Mouse (Mus musculus): ENCODE measurements around the gene Dusp8. TPM values are rescaled to one million over a fixed set of nuclear protein-coding genes. Genes with fewer than 3 reads are reported as not detected.

Gene Dusp8
- polyA plus RNA-seq, 2 experiments: 3.5 to 4.1 TPM

GRCm38 (mm10) chr7:142060185-142060930, 35.3 kb downstream of the Dusp8 start:
- ATAC-seq (ENCODE audit: low FRiP score, low read depth) (peak; percentile 38), DNase-seq (ENCODE audit: low spot score) (no peak)
- no peaks in the 10 kb centered on the region for H3K9me3 ChIP-seq (ENCODE audit: control insufficient read depth, low read length)
- under 1% methylated on average over 47 of the region's 66 CpGs for WGBS
- H3K27ac ChIP-seq (replicated peaks; ENCODE audit: low read depth, low read length): peak overlapping the region; percentile 77
- no peaks in the 10 kb centered on the region; the same call in 1 of the 2 replicates for H3K36me3 ChIP-seq (ENCODE audit: control insufficient read depth, insufficient read depth, low read length)
- peaks cover 15% of the 10 kb centered on the region for H3K4me1 ChIP-seq (ENCODE audit: control insufficient read depth, insufficient read depth, low read length)
- no peaks in the 10 kb centered on the region for H3K27me3 ChIP-seq (ENCODE audit: control insufficient read depth, insufficient read depth, low read length)
- TF ChIP-seq POLR2A (IDR thresholded peaks at IDR 0.05; ENCODE audit: borderline replicate concordance, extremely low read depth, insufficient read depth, insufficient read length): no peak
- peak overlapping the region; percentile 90 for H3K4me2 ChIP-seq (replicated peaks; ENCODE audit: low read depth, low read length, severe bottlenecking)
- H3K4me3 ChIP-seq (replicated peaks; ENCODE audit: low read length): peak overlapping the region; percentile 94
- H3K9ac ChIP-seq (ENCODE audit: low read depth, low read length, severe bottlenecking): peak overlapping the region; percentile 93

GRCm38 (mm10) chr7:142059024-142059423, 36.6 kb downstream of the Dusp8 start:
- no peak for TF ChIP-seq POLR2A (IDR thresholded peaks at IDR 0.05; ENCODE audit: borderline replicate concordance, extremely low read depth, insufficient read depth, insufficient read length)
- Histone ChIP-seq H3K27me3 (ENCODE audit: control insufficient read depth, insufficient read depth, low read length) (no peaks in the 10 kb centered on the region), H3K27ac (replicated peaks; ENCODE audit: low read depth, low read length) (no peak overlapping the region), H3K4me3 (replicated peaks; ENCODE audit: low read length) (no peak overlapping the region), H3K4me2 (replicated peaks; ENCODE audit: low read depth, low read length, severe bottlenecking) (no peak overlapping the region), H3K36me3 (ENCODE audit: control insufficient read depth, insufficient read depth, low read length) (peaks cover 6% of the 10 kb centered on the region; the same call in 1 of the 2 replicates), H3K4me1 (ENCODE audit: control insufficient read depth, insufficient read depth, low read length) (peaks cover 15% of the 10 kb centered on the region), H3K9ac (ENCODE audit: low read depth, low read length, severe bottlenecking) (peak overlapping the region; percentile 4; the same call in 1 of the 2 replicates), H3K9me3 (ENCODE audit: control insufficient read depth, low read length) (no peaks in the 10 kb centered on the region)
- ATAC-seq (ENCODE audit: low FRiP score, low read depth): no peak
- DNase-seq (ENCODE audit: low spot score): peak; percentile 12
- WGBS: 68% methylated on average over 2 of the region's 2 CpGs

- Histone ChIP-seq H3K27ac (replicated peaks; ENCODE audit: low read depth, low read length) (no peak overlapping the region), H3K4me3 (replicated peaks; ENCODE audit: low read length) (no peak overlapping the region), H3K9ac (ENCODE audit: low read depth, low read length, severe bottlenecking) (no peak overlapping the region; the same call in 1 of the 2 replicates), H3K4me2 (replicated peaks; ENCODE audit: low read depth, low read length, severe bottlenecking) (no peak overlapping the region), H3K27me3 (ENCODE audit: control insufficient read depth, insufficient read depth, low read length) (no peaks in the 10 kb centered on the region), H3K36me3 (ENCODE audit: control insufficient read depth, insufficient read depth, low read length) (peaks cover 9% of the 10 kb centered on the region), H3K9me3 (ENCODE audit: control insufficient read depth, low read length) (no peaks in the 10 kb centered on the region), H3K4me1 (ENCODE audit: control insufficient read depth, insufficient read depth, low read length) (peaks cover 15% of the 10 kb centered on the region)
- no peak for ATAC-seq (ENCODE audit: low FRiP score, low read depth)
- no peak for DNase-seq (ENCODE audit: low spot score)
- 79% methylated on average over 1 of the region's 1 CpGs for WGBS
- TF ChIP-seq POLR2A (IDR thresholded peaks at IDR 0.05; ENCODE audit: borderline replicate concordance, extremely low read depth, insufficient read depth, insufficient read length): no peak
These were observed 38.5 kb downstream of the Dusp8 start for GRCm38 (mm10) chr7:142057121-142057520.

- 78% methylated on average over 1 of the region's 1 CpGs for WGBS
- DNase-seq (ENCODE audit: low spot score): no peak
- Histone ChIP-seq H3K4me1 (ENCODE audit: control insufficient read depth, insufficient read depth, low read length) (peaks cover 15% of the 10 kb centered on the region), H3K27ac (replicated peaks; ENCODE audit: low read depth, low read length) (no peak overlapping the region), H3K9me3 (ENCODE audit: control insufficient read depth, low read length) (no peaks in the 10 kb centered on the region), H3K27me3 (ENCODE audit: control insufficient read depth, insufficient read depth, low read length) (no peaks in the 10 kb centered on the region), H3K4me3 (replicated peaks; ENCODE audit: low read length) (no peak overlapping the region), H3K9ac (ENCODE audit: low read depth, low read length, severe bottlenecking) (no peak overlapping the region; the same call in 1 of the 2 replicates), H3K4me2 (replicated peaks; ENCODE audit: low read depth, low read length, severe bottlenecking) (no peak overlapping the region), H3K36me3 (ENCODE audit: control insufficient read depth, insufficient read depth, low read length) (peaks cover 9% of the 10 kb centered on the region)
- ATAC-seq (ENCODE audit: low FRiP score, low read depth): no peak
- TF ChIP-seq POLR2A (IDR thresholded peaks at IDR 0.05; ENCODE audit: borderline replicate concordance, extremely low read depth, insufficient read depth, insufficient read length): no peak
These were observed 39.0 kb downstream of the Dusp8 start for GRCm38 (mm10) chr7:142056601-142057061.

GRCm38 (mm10) chr7:142055431-142055830, 40.2 kb downstream of the Dusp8 start:
- H3K36me3 ChIP-seq (ENCODE audit: control insufficient read depth, insufficient read depth, low read length): peaks cover 9% of the 10 kb centered on the region
- H3K27me3 ChIP-seq (ENCODE audit: control insufficient read depth, insufficient read depth, low read length): no peaks in the 10 kb centered on the region
- no peak overlapping the region for H3K4me2 ChIP-seq (replicated peaks; ENCODE audit: low read depth, low read length, severe bottlenecking)
- no peak for TF ChIP-seq POLR2A (IDR thresholded peaks at IDR 0.05; ENCODE audit: borderline replicate concordance, extremely low read depth, insufficient read depth, insufficient read length)
- no peak overlapping the region for H3K27ac ChIP-seq (replicated peaks; ENCODE audit: low read depth, low read length)
- no peaks in the 10 kb centered on the region for H3K9me3 ChIP-seq (ENCODE audit: control insufficient read depth, low read length)
- no peak for ATAC-seq (ENCODE audit: low FRiP score, low read depth)
- 99% methylated on average over 3 of the region's 3 CpGs for WGBS
- H3K4me3 ChIP-seq (replicated peaks; ENCODE audit: low read length): no peak overlapping the region
- peaks cover 11% of the 10 kb centered on the region for H3K4me1 ChIP-seq (ENCODE audit: control insufficient read depth, insufficient read depth, low read length)
- no peak for DNase-seq (ENCODE audit: low spot score)
- H3K9ac ChIP-seq (ENCODE audit: low read depth, low read length, severe bottlenecking): no peak overlapping the region

Measured in limb, embryonic 14.5 days (tissue).